Mouse (Mus musculus): ENCODE measurements around the gene Ptprn. TPM values are rescaled to one million over a fixed set of nuclear protein-coding genes. Genes with fewer than 3 reads are reported as not detected.
"Not testable (repeated sequence)": the region's sequence is repeated elsewhere in the genome, so short reads cannot be mapped to it uniquely, and the experiment has no call there.

Ptprn gene
- polyA plus RNA-seq, 1 experiment = 67.6 TPM

DNA sequence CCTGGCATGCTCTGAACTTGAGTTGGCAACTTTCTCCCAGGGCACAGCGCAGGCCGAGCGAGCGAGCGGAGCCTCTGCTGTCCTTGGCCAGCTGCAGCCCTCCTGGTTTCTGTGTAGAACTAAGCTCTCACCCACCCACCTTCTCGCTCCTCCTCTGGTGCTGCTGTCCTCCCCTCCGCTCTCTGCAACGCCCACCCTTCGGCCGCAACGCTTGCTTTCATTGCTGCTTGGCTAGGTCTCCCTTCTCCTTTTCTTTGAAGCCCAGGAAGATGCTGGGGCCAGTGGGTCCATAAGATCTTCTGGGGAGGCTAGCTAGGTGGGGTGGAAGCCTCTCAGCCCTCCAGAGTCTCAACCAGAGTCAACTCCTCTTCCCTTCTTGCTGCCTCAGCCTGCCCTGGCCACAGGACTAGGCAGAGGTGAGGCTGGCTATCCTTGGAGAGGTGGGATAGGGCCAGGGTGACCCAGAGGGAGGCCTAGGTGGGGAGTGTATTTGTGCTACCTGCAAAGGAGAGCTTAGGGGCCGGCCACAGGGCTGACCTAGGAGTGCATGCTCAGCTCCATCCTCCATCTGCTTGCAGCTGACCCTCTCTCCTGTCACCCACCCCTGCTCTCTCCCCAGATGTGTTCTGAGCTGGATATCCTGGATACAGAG is 20.0 kb downstream of the Ptprn start:
- H3K4me3 ChIP-seq (ENCODE audit: insufficient read depth, low read length) = no peak overlapping the region
- H3K4me1 ChIP-seq (ENCODE audit: control insufficient read depth, insufficient read depth, low read length) = peaks cover 12% of the 10 kb centered on the region
- no peak overlapping the region for H3K27ac ChIP-seq (ENCODE audit: insufficient read depth, low read length)
- TF ChIP-seq CTCF (IDR thresholded peaks at IDR 0.05; ENCODE audit: borderline replicate concordance, insufficient read depth, low read length) = no peak

- peaks cover 9% of the 10 kb centered on the region for H3K4me1 ChIP-seq (ENCODE audit: control insufficient read depth, insufficient read depth, low read length)
- no peak overlapping the region for H3K27ac ChIP-seq (ENCODE audit: insufficient read depth, low read length)
- H3K4me3 ChIP-seq (ENCODE audit: insufficient read depth, low read length) = no peak overlapping the region
- TF ChIP-seq CTCF (IDR thresholded peaks at IDR 0.05; ENCODE audit: borderline replicate concordance, insufficient read depth, low read length) = no peak
- no peak for TF ChIP-seq POLR2A (IDR thresholded peaks at IDR 0.05; ENCODE audit: low read depth, low read length)
Measured at GRCm38 (mm10) chr1:75243411-75243810, 20.9 kb downstream of the Ptprn start.

GRCm38 (mm10) chr1:75239591-75239990 is 24.7 kb downstream of the Ptprn start:
- Histone ChIP-seq H3K4me1 (ENCODE audit: control insufficient read depth, insufficient read depth, low read length) (peaks cover 2% of the 10 kb centered on the region; the same call in 1 of the 2 replicates), H3K27ac (ENCODE audit: insufficient read depth, low read length) (no peak overlapping the region), H3K4me3 (ENCODE audit: insufficient read depth, low read length) (no peak overlapping the region)
- no peak for TF ChIP-seq POLR2A (IDR thresholded peaks at IDR 0.05; ENCODE audit: low read depth, low read length)
- TF ChIP-seq CTCF (IDR thresholded peaks at IDR 0.05; ENCODE audit: borderline replicate concordance, insufficient read depth, low read length) = no peak

DNA sequence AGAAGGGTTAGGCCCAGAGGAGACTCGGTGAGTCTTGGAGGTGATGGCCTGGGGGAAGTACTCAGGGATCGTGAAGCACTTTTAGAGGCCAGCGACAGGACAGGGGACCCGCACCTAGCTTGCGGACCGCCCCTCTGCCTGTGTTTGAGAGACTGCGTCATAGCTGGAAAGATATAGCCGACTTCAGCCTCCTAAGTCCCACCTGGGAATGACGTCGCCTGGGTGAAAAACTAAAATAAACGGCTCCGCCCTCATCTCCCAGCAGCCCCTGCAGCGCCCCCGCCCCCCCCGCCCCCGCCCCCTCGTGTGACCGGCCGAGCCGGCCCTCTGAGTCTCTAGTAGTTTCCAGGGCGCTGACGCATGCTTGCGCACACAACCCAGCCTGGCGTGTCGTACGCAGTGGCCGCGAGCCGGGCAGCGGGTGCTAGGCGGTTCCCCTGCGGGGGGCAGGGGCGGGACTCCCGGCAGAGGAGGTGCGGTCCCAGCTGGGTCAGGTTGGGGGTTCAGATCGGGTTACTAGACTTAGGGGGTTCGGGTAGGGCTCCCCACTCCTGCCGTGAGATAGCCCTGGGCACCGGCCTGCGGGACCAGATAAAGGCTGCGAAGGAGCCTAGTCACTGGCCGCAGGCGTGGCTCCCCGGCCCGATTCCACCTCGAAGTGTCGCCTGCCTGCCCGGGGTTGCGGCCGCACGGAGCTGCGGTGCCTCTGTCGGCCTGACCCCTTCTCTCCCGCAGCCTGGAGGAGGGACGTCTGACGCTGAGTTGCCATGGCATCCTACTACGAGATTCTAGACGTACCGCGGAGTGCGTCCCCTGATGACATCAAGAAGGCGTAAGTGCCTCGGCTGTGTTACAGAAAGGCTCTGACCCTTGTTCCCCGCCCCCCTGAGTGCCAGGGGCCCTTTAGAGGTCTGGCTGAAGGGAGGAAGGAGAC is 27.9 kb downstream of the Ptprn start, which contains the start of gene Dnajb2:
Gene Dnajb2, plus strand, starts transcription at position 290 of the 934 bp plus-strand sequence.
- TF ChIP-seq POLR2A (IDR thresholded peaks at IDR 0.05; ENCODE audit: low read depth, low read length) (peak; percentile 69), CTCF (IDR thresholded peaks at IDR 0.05; ENCODE audit: borderline replicate concordance, insufficient read depth, low read length) (no peak)
- peak within 1 kb of the TSS; percentile 68 for H3K4me3 ChIP-seq (ENCODE audit: insufficient read depth, low read length)
- peaks cover 2% of the 10 kb centered on the region; the same call in 1 of the 2 replicates for H3K4me1 ChIP-seq (ENCODE audit: control insufficient read depth, insufficient read depth, low read length)
- peak within 1 kb of the TSS; percentile 69 for H3K27ac ChIP-seq (ENCODE audit: insufficient read depth, low read length)

GRCm38 (mm10) chr1:75234606-75235005 is 29.7 kb downstream of the Ptprn start:
- TF ChIP-seq POLR2A (IDR thresholded peaks at IDR 0.05; ENCODE audit: low read depth, low read length) (no peak), CTCF (IDR thresholded peaks at IDR 0.05; ENCODE audit: borderline replicate concordance, insufficient read depth, low read length) (no peak)
- Histone ChIP-seq H3K4me3 (ENCODE audit: insufficient read depth, low read length) (no peak overlapping the region), H3K4me1 (ENCODE audit: control insufficient read depth, insufficient read depth, low read length) (peaks cover 2% of the 10 kb centered on the region), H3K27ac (ENCODE audit: insufficient read depth, low read length) (no peak overlapping the region)

- H3K27ac ChIP-seq (ENCODE audit: insufficient read depth, low read length); H3K4me3 ChIP-seq (ENCODE audit: insufficient read depth, low read length): not testable (repeated sequence)
Measured at GRCm38 (mm10) chr1:75232489-75232888, 31.8 kb downstream of the Ptprn start.

DNA sequence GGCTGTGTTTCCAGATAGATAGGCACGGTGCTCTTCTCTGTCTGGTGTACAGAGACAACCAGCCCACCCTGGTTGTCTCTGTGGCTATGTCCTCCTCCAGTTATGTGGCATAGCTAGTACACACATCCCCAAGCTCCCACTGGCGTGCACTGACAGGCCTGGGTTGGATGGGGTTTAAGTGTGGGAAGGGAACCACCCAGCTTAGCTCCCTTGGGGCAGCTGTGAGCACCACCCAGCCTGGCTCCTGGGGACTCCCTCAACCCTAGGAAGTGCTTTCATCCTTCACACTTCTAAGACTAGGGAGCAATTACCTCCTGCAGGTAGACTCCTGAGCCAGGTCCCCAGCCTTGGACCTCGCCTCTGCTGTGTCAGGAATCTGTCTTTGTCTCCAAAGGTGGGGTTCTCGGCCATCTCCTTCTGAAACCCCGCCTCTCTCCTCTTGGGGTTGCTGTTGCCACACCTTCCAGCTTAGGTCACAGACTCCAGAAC is 32.6 kb downstream of the Ptprn start, which contains the start of gene A630095N17Rik:
Gene A630095N17Rik, minus strand, starts transcription at position 439 of the 489 bp plus-strand sequence.
- Histone ChIP-seq H3K27ac (ENCODE audit: insufficient read depth, low read length) (no peak within 1 kb of the TSS), H3K4me3 (ENCODE audit: insufficient read depth, low read length) (no peak within 1 kb of the TSS), H3K4me1 (ENCODE audit: control insufficient read depth, insufficient read depth, low read length) (peaks cover 2% of the 10 kb centered on the region; the same call in 1 of the 2 replicates)
- TF ChIP-seq CTCF (IDR thresholded peaks at IDR 0.05; ENCODE audit: borderline replicate concordance, insufficient read depth, low read length) (no peak), POLR2A (IDR thresholded peaks at IDR 0.05; ENCODE audit: low read depth, low read length) (no peak)

More at GRCm38 (mm10) chr1:75232489-75232888, 31.8 kb downstream of the Ptprn start:
- H3K4me1 ChIP-seq (ENCODE audit: control insufficient read depth, insufficient read depth, low read length) = not testable (repeated sequence)

- TF ChIP-seq POLR2A (IDR thresholded peaks at IDR 0.05; ENCODE audit: low read depth, low read length) = no peak
- TF ChIP-seq CTCF (IDR thresholded peaks at IDR 0.05; ENCODE audit: borderline replicate concordance, insufficient read depth, low read length) = no peak
- Histone ChIP-seq H3K4me3 (ENCODE audit: insufficient read depth, low read length) (no peak overlapping the region), H3K4me1 (ENCODE audit: control insufficient read depth, insufficient read depth, low read length) (peaks cover 2% of the 10 kb centered on the region; the same call in 1 of the 2 replicates), H3K27ac (ENCODE audit: insufficient read depth, low read length) (no peak overlapping the region)
Measured at GRCm38 (mm10) chr1:75231224-75231623, 33.1 kb downstream of the Ptprn start.

GRCm38 (mm10) chr1:75230335-75230994 is 33.8 kb downstream of the Ptprn start:
- H3K27ac ChIP-seq (ENCODE audit: insufficient read depth, low read length) = no peak overlapping the region
- H3K4me1 ChIP-seq (ENCODE audit: control insufficient read depth, insufficient read depth, low read length) = peaks cover 2% of the 10 kb centered on the region; the same call in 1 of the 2 replicates
- TF ChIP-seq CTCF (IDR thresholded peaks at IDR 0.05; ENCODE audit: borderline replicate concordance, insufficient read depth, low read length) = no peak
- no peak for TF ChIP-seq POLR2A (IDR thresholded peaks at IDR 0.05; ENCODE audit: low read depth, low read length)
- no peak overlapping the region for H3K4me3 ChIP-seq (ENCODE audit: insufficient read depth, low read length)

All from embryonic fibroblast, embryonic 13.5 days (primary cell).